Mouse (Mus musculus) G1E-ER4 (cell line): Measurements from ENCODE around the gene Hap1. TPM values are rescaled to one million over a fixed set of nuclear protein-coding genes. Genes with fewer than 3 reads are reported as not detected.

ENCODE experiments used
- GATA1 ChIP-seq: IDR thresholded peaks from one replicate; pipeline ENCODE4 v1.8.0; 2012; ENCODE audit warnings: low read length, inconsistent platforms
- polyA plus RNA-seq: library from polyadenylated mRNA; stranded (reverse); fragments of >175 nt; gene quantifications from 2 replicates; pipeline ENCODE4 v1.2.3, GENCODE M21; 2012

Gene Hap1
- polyA plus RNA-seq, 1 experiment, result not detected

DNA sequence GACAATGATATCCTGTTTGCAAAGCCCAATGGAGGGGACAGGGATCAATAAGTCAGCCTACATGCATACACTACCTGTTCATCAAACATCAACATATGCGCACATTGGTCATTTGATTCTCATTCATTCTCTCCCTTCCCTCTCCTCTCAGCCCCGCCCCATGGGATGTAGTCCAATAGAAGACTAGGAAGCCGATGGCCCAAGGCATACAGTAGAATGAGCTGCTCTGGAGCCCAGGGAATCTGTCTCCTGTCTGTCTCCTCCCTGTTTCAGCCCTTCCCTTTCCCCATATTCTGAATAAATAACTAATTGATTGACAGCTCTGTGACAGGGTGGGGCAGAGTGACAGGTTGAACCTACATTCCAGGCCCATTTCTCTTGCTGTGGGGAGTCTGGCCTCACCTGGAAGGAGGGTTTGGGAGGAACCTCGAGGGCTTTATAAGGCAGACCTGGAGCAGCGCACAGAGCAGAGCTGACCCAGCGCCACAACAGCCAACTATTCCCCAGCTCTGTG is 21.9 kb downstream of the Hap1 start, which contains the start of gene Gast:
Gene Gast (plus strand): TSS at position 464 of the 514 bp plus-strand sequence.
- TF ChIP-seq GATA1, result no peak

- no peak for TF ChIP-seq GATA1
Observed at GRCm38 (mm10) chr11:100332766-100333515, 23.0 kb downstream of the Hap1 start.

- no peak for TF ChIP-seq GATA1
Observed at GRCm38 (mm10) chr11:100330235-100330634, 25.7 kb downstream of the Hap1 start.

- TF ChIP-seq GATA1, result no peak
Observed at GRCm38 (mm10) chr11:100327761-100328160, 28.2 kb downstream of the Hap1 start.

DNA sequence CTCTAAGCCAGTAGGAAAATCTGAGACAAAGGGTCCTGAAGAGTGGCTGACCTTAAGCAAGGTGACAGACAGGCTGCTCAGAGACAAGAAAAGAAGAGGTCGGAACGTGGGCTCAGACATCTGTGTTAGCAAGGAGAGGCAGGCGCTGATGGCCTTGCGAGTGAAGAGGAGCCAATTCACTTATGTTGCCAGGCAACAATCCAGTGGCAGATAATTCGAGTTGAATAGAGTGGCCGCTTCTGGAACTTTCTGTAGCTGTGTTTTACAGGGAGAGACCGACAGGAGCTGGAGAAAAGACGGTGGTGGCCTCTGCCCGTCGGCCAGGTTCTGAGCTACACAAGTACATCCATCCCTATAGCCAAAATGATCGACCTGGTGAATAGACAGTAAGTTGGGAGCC is 28.6 kb downstream of the Hap1 start:
- no peak for TF ChIP-seq GATA1

DNA sequence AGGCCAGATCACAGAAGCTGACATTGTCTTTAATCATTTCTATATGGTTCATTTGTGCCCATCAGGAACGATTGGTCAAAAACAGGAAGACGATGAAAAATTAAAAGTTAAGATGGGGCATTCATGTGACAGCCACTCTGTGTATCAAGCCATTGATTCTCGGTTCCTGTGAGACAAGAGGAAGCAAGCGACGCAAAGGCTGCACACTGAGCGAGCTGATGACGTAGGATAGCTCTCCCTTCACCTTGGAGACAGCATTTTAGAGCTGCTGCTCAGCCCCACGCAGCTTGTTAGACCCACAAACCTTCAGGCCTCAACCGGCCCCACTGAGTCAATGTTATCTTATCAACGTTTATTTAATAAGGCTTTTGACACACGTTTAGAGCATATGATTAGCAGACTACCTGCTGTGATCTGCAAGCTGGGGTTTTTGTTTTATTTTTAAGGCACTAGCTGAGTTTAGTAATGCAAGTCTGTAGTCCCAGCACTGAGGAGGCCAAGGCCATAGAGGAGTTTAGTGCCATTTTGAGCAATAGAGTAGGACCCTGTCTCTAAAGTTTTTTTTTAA is 30.8 kb downstream of the Hap1 start:
- TF ChIP-seq GATA1, result no peak

GRCm38 (mm10) chr11:100323578-100323977 is 32.4 kb downstream of the Hap1 start:
- no peak for TF ChIP-seq GATA1

DNA sequence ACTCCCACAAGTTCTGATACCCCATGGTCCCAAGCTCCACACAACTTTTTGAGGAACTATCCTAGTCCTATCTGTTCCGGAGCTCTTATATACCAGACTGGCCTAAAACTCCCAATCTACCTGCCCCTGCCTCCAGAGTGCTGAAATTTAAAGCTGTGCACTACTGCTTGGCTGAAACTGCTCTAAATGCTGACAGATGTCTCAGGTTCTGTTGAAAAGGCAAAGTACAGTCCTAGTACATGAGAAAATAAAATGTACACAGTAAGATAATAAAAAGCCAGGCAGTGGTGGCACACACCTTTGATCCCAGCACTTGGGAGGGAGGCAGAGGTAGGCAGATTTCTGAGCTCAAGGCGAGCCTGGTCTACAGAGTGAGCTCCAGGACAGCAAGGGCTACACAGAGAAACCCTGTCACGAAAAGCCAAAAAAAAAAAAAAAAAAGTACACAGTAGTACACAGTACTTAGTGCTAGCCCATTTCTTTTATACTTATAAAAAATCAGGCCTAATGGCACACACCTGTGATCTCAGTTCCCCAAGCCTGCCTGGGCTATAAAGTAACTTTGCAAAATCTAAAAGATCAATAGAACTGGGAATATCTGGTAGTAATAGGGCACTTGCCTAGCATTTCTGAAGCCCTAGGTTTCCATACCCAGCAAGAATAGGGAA is 33.2 kb downstream of the Hap1 start:
- TF ChIP-seq GATA1, result no peak

- TF ChIP-seq GATA1, result no peak
Observed at GRCm38 (mm10) chr11:100320172-100320630, 35.7 kb downstream of the Hap1 start.

GRCm38 (mm10) chr11:100319492-100320171 is 36.3 kb downstream of the Hap1 start, which contains the start of gene Eif1:
Eif1 (plus strand) TSS chr11:100319885.
- no peak for TF ChIP-seq GATA1

- TF ChIP-seq GATA1, result no peak
Observed at GRCm38 (mm10) chr11:100318529-100319451, 37.1 kb downstream of the Hap1 start.

DNA sequence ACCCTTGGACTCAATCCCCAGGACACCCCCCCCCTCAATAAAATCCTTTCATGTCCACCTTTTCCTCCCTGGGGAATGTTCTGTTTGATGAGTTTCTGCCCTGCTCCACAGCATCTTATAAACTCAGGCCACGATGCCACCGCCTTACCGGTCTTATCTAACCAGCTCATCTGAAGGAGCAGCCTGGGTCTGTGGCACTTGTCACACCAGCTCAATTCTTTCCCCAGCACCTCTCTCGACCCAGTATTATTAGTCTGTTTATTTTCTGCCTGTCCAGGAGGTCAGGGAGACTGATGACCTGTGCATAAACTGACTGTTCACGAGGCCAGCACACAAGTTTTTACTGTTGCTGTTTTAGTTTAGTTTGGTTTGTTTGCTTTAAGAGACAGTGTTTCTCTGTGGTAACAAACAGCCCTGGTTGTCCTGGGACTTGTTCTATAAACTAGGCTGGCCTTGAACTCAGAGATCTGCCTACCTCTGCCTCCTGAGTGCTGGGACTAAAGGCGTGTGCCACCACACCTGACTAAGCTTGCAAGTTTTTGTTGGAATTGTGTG is 38.0 kb downstream of the Hap1 start:
- TF ChIP-seq GATA1, result peak; percentile 53

DNA sequence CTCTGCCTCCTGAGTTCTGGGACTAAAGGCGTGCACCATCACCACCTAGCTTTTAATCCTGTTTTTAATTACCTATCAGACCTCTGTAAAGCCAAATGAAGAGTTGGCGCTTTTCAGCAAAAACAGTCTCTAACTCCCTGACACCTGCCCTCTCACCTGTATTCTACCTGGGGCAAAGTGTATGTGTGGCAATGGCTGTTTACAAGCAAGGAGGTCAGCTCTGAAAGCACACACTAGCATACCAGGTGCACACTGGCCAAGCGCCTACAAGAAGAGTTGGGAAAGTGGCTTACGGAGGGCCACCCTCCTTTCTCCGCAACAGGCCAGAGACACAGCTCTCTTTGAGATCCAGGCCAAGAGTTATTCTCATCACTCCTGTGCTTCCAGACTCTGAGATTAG is 40.5 kb downstream of the Hap1 start:
- TF ChIP-seq GATA1, result no peak

GRCm38 (mm10) chr11:100313424-100313823 is 42.5 kb downstream of the Hap1 start:
- TF ChIP-seq GATA1, result no peak

- TF ChIP-seq GATA1, result no peak
Observed at GRCm38 (mm10) chr11:100312096-100312679, 43.7 kb downstream of the Hap1 start.
